In genomic region chr2:65931841-65932311, GRCm38 (mm10) we compare ENCODE assay signal across 8 mouse cellular contexts.
DNase-seq lines count a peak whose midpoint lies in the region; ATAC-seq and TF ChIP-seq lines count a peak whose summit lies in the region.

No protein-coding gene starts in this region.

- H3K79me2 ChIP-seq in liver, adult 2 months (ENCODE audit: control insufficient read depth, insufficient read depth, low read length), result no peaks in the 10 kb centered on the region

- peak overlapping the region; percentile 61 for H3K4me3 ChIP-seq in erythroblast, embryonic 14.5 days (replicated peaks)
- H3K4me3 ChIP-seq in heart, embryonic 14.5 days (ENCODE audit: control insufficient read depth in 1 of 2, insufficient read depth in 1 of 2, low read depth in 1 of 2, low read length in 2 of 2), result peak overlapping the region; percentile 42 to 71
- peak overlapping the region; percentile 1; the same call in 1 of the 2 replicates for H3K4me3 ChIP-seq in liver, adult 2 months (ENCODE audit: insufficient read depth, low read depth, low read length)
- peak overlapping the region; percentile 46 for H3K4me3 ChIP-seq in neural tube, embryonic 15.5 days (replicated peaks)

- H3K27me3 ChIP-seq in erythroblast, embryonic 14.5 days (ENCODE audit: control insufficient read depth), result no peaks in the 10 kb centered on the region
- no peaks in the 10 kb centered on the region for H3K27me3 ChIP-seq in heart, embryonic 14.5 days (ENCODE audit: control insufficient read depth, insufficient read depth, low read length)
- H3K27me3 ChIP-seq in liver, adult 2 months (ENCODE audit: control insufficient read depth, insufficient read depth, low read length), result no peaks in the 10 kb centered on the region
- no peaks in the 10 kb centered on the region for H3K27me3 ChIP-seq in neural tube, embryonic 15.5 days (replicated peaks)

- TF ChIP-seq POLR2A in liver, adult 2 months (IDR thresholded peaks at IDR 0.05; ENCODE audit: extremely low read depth, insufficient read depth, low read length), result no peak

- 3% methylated on average over 11 of the region's 11 CpGs for WGBS in heart, embryonic 14.5 days
- WGBS in liver, adult 2 months, result 2% methylated on average over 11 of the region's 11 CpGs
- WGBS in neural tube, embryonic 15.5 days, result 0% methylated on average over 11 of the region's 11 CpGs

- no peak for TF ChIP-seq CTCF in liver, adult 2 months (IDR thresholded peaks at IDR 0.05; ENCODE audit: low read depth, low read length)

- peaks cover 12% of the 10 kb centered on the region for H3K4me1 ChIP-seq in erythroblast, embryonic 14.5 days (ENCODE audit: control insufficient read depth)
- no peaks in the 10 kb centered on the region for H3K4me1 ChIP-seq in heart, embryonic 14.5 days (ENCODE audit: control insufficient read depth in 2 of 2, insufficient read depth in 2 of 2, low read length in 2 of 2)
- 0 out of 2 replicates have a peak, but pooled peaks cover 3% of the 10 kb centered on the region for H3K4me1 ChIP-seq in liver, adult 2 months (ENCODE audit: control insufficient read depth, insufficient read depth, low read length)
- H3K4me1 ChIP-seq in neural tube, embryonic 15.5 days, result peaks cover 19% of the 10 kb centered on the region

- no peak for ATAC-seq in erythroblast, adult 5-6 weeks (replicated peaks; ENCODE audit: low FRiP score, poor library complexity, severe bottlenecking)
- no peak for ATAC-seq in heart, embryonic 14.5 days (ENCODE audit: insufficient number of reproducible peaks, insufficient read depth, low FRiP score, low read depth)
- peak; percentile 88 for ATAC-seq in neural tube, embryonic 15.5 days (ENCODE audit: low FRiP score)

- H3K9me3 ChIP-seq in erythroblast, embryonic 14.5 days (ENCODE audit: control insufficient read depth, low read length), result no peaks in the 10 kb centered on the region
- H3K9me3 ChIP-seq in heart, embryonic 14.5 days (ENCODE audit: control insufficient read depth, low read length), result no peaks in the 10 kb centered on the region
- no peaks in the 10 kb centered on the region for H3K9me3 ChIP-seq in neural tube, embryonic 15.5 days (replicated peaks)

- no peaks in the 10 kb centered on the region for H3K36me3 ChIP-seq in erythroblast, embryonic 14.5 days (ENCODE audit: control insufficient read depth)
- no peaks in the 10 kb centered on the region for H3K36me3 ChIP-seq in heart, embryonic 14.5 days (ENCODE audit: control insufficient read depth, insufficient read depth, low read length)
- H3K36me3 ChIP-seq in liver, adult 2 months (ENCODE audit: control insufficient read depth, insufficient read depth, low read length), result no peaks in the 10 kb centered on the region
- H3K36me3 ChIP-seq in neural tube, embryonic 15.5 days, result no peaks in the 10 kb centered on the region

- no peak overlapping the region for H3K27ac ChIP-seq in heart, embryonic 14.5 days (replicated peaks in 1 of 2; ENCODE audit: control insufficient read depth in 1 of 2, insufficient read depth in 1 of 2, low read depth in 2 of 2, low read length in 2 of 2)
- no peak overlapping the region for H3K27ac ChIP-seq in liver, adult 2 months (replicated peaks; ENCODE audit: insufficient read depth, low read depth, low read length)
- H3K27ac ChIP-seq in neural tube, embryonic 15.5 days (replicated peaks), result peak overlapping the region; percentile 91

- H3K4me2 ChIP-seq in heart, embryonic 14.5 days (ENCODE audit: low read length), result peak overlapping the region; percentile 81
- peak overlapping the region; percentile 70 for H3K4me2 ChIP-seq in neural tube, embryonic 15.5 days

- peak; percentile 92 for DNase-seq in embryo, embryonic 10.5 days (ENCODE audit: low spot score)
- peak; percentile 68 for DNase-seq in kidney, postnatal 10 days
- peak; percentile 14 for DNase-seq in liver, adult 2 months (ENCODE audit: extremely low read depth, low read depth, low spot score)
- DNase-seq in B cell, adult 2 months, result no peak

- H3K9ac ChIP-seq in heart, embryonic 14.5 days (ENCODE audit: low read length), result peak overlapping the region; percentile 75
- H3K9ac ChIP-seq in liver, adult 2 months (ENCODE audit: low read depth, low read length), result no peak overlapping the region
- peak overlapping the region; percentile 57 for H3K9ac ChIP-seq in neural tube, embryonic 15.5 days (replicated peaks)

Comparison
In these comparisons a context has a peak if more than half of its experiments do, and no peak if none do; other contexts are left out.
1. H3K4me3 ChIP-seq: peak in every context shown above with its lines; median percentile 61 in erythroblast, embryonic 14.5 days; 56 in heart, embryonic 14.5 days; 46 in neural tube, embryonic 15.5 days; 1 in liver, adult 2 months.
2. DNase-seq: peak in embryo, embryonic 10.5 days (single experiment), kidney, postnatal 10 days (single experiment) and liver, adult 2 months (single experiment); none in B cell, adult 2 months (0 of 2).